Mouse (Mus musculus) CD4-positive naive resting alpha-beta T cell, adult 76 days (primary cell): ENCODE results near the gene Olfr231. TPM values are rescaled to one million over a fixed set of nuclear protein-coding genes. Genes with fewer than 3 reads are reported as not detected.

Experiments
- total RNA-seq: library from RNA; stranded (reverse); gene quantifications from one replicate; pipeline ENCODE4 v1.2.4, GENCODE M21; 2023

Olfr231 gene
- not detected for total RNA-seq

GRCm38 (mm10) chr1:174121062-174121461, at the start of gene Olfr231:
Olfr231 (minus strand) TSS chr1:174121162.

GRCm38 (mm10) chr1:174155333-174155732, 34.4 kb upstream of the Olfr231 start, which contains the start of gene Olfr420:
Olfr420 (plus strand) TSS chr1:174155633.

GRCm38 (mm10) chr1:174131217-174131616, 10.3 kb upstream of the Olfr231 start, which contains the start of gene Olfr424:
Olfr424 (plus strand) TSS chr1:174131517.

DNA sequence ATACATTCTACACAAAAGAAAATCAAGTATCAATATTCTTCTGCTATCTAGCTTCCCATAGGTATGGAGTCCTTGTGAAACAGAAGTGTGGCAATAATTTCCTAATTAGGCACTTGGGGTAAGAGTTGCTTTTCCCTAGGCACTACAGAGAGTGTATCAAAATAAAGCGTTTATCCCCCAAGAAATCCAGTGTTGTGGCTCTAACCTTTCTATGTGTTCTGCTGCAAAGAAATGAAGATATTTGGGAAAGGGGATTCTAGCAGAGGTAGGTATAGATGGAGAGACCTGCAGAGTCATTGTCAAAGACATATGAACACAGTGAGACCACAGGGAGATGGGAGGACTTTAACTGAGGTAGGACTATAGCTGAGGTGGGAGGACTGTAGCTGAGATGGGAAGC, 24.4 kb downstream of the Olfr231 start, which contains the start of gene Olfr427:
Gene Olfr427, plus strand, starts transcription at position 301 of the 400 bp plus-strand sequence.

GRCm38 (mm10) chr1:174084031-174084430, 36.9 kb downstream of the Olfr231 start, which contains the start of gene Olfr429:
Olfr429 (plus strand) TSS chr1:174084331.

DNA sequence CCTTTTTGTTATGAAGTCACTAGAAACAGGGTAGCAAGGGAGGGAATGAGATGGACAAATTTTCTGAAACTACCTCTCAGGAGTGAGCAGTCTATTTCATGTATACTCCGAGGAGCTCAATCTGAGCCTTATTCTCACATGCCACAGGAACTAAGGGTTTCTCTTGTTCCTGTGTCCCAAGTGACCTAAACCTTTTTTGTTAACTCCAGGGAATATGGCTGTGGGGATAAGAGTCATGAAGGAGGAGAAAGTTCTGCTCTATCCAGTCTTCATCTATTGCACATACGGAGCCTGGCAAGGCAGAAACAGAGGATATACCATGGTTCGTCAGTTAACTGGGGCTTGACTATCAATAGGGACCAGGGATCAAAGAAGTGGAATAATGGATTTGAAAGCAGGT, 54.7 kb downstream of the Olfr231 start, which contains the start of gene Olfr430:
Gene Olfr430, plus strand, starts transcription at position 301 of the 400 bp plus-strand sequence.

Other genes starting within 250 kb of the Olfr231 start
- not detected for gene Ifi211, start 208.1 kb downstream of the Olfr231 start, total RNA-seq
- 294 TPM for gene Mndal, start 178.7 kb downstream of the Olfr231 start, total RNA-seq
- gene Ifi203, start 178.5 kb downstream of the Olfr231 start, total RNA-seq = 154 TPM
- not detected for gene Ifi202b, start 138.4 kb downstream of the Olfr231 start, total RNA-seq
- 2.6 TPM for gene Ifi205, start 89.4 kb downstream of the Olfr231 start, total RNA-seq
- not detected for gene Olfr433, start 80.5 kb downstream of the Olfr231 start, total RNA-seq
- not detected for gene Olfr432, start 72.0 kb downstream of the Olfr231 start, total RNA-seq
- not detected for gene Olfr430, start 54.6 kb downstream of the Olfr231 start, total RNA-seq
- gene Olfr429, start 36.8 kb downstream of the Olfr231 start, total RNA-seq = not detected
- gene Olfr427, start 24.3 kb downstream of the Olfr231 start, total RNA-seq = not detected
- not detected for gene Olfr424, start 10.4 kb upstream of the Olfr231 start, total RNA-seq
- not detected for gene Olfr420, start 34.5 kb upstream of the Olfr231 start, total RNA-seq
- 1.2 TPM for gene Spta1, start 51.6 kb upstream of the Olfr231 start, total RNA-seq
- not detected for gene Olfr419, start 130.9 kb upstream of the Olfr231 start, total RNA-seq
- not detected for gene Mptx1, start 209.4 kb upstream of the Olfr231 start, total RNA-seq
- gene Olfr417, start 244.0 kb upstream of the Olfr231 start, total RNA-seq = not detected